Mouse (Mus musculus): Measurements from ENCODE around the gene Sap30.
"Not testable (repeated sequence)": the region's sequence is repeated elsewhere in the genome, so short reads cannot be mapped to it uniquely, and the experiment has no call there.

The Sap30 gene

DNA sequence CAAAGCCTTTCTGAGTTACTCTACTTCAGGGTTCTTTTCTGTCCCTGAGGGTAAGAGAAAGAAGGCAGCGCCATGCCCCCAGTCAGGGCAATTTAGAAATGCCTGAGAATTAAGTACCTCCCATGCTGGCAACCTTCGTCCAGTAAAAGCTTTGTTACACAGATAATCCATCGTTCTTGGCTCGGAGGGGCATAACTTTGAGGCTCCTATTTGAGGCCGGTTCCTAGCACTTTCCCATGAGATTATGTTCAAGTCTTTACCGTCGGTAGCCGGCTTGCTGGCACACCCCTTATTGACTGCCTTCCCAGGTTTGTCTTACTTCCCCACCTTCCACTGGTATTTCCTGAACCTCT is 10.8 kb upstream of the Sap30 start:
- no peak for DNase-seq (ENCODE audit: low read depth, low spot score)

DNA sequence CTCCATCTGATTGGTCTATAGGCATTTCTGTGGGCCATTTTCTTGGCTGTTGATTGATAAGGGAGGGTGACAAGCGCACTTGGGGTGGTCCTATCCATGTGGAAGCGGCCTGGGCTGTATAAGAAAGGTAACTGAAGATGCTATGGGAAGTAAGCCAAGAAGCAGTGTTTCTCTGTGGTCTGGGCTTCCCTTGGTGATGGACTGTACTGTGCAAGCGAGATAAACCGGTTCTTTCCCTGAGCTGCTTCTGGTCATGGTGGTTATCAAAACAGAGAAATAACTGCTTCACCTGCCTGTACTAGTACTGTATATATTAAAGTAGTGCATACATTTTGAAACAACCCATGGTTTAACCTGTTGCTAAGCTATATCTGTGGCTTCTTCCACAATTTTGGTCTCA is 4.2 kb upstream of the Sap30 start:
- DNase-seq (ENCODE audit: low read depth, low spot score) = no peak

DNA sequence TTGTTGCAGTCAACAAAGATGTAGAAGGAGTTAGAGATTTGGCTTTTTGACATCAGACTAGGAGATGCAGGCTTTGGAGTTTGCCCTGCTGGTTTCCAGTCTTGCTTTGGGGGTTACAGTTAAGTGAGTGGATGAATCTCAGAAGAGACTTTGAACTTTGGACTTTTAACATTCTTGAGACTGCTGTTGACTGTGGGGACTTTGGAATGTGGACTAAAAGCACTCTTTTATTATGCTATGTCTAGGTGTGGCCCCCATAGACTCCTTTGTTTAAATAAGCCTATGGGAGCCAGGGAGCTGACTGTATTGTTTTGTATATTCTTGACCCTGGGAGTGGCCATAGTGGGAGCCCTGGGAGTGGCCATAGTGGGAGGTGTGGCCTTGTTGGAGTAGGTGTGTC is 2.2 kb upstream of the Sap30 start:
- no peak for DNase-seq (ENCODE audit: low read depth, low spot score)

DNA sequence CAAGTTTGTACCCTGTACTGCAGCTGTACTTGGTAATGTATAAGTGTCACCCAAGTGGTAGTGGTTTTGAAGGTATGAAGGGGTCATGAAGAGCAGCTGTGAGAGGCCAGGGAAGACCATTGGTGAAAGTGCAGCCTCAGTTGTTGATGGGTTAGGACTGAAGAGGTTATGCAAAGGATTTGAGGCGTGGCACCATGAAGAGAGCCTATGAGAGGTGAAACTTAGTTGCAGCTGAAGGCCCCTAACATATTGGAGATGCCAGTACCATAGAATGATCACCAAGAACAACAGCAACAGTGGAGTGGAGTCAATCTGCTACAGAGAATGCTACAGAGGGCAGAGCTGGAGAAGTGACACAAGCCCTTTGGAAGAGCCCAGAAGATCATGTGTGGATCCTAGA is 1.7 kb upstream of the Sap30 start:
- DNase-seq (ENCODE audit: low read depth, low spot score) = no peak

DNA sequence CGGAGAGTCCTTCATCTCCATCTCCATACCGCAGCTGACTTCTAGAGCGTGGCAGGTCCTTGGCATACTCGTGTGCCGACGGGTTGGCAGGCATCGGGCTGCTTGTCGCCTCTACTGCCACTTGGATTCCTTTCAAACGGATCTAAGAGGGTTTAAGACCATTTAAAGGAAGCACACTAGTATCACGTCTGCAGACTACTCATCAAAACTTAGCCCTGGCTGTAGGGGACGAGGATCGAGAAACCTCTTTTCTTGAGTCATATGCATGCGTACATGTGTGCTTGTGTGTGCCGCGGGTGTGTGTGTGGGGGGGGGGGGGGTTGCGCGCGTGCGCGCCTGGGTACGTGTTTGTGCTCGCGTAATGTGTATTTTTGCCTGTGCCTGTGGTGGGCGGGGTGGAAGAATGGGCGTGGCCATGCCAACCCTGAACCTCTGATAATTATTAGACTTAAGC is 679 bp upstream of the Sap30 start:
- no peak for DNase-seq (ENCODE audit: low read depth, low spot score)

DNA sequence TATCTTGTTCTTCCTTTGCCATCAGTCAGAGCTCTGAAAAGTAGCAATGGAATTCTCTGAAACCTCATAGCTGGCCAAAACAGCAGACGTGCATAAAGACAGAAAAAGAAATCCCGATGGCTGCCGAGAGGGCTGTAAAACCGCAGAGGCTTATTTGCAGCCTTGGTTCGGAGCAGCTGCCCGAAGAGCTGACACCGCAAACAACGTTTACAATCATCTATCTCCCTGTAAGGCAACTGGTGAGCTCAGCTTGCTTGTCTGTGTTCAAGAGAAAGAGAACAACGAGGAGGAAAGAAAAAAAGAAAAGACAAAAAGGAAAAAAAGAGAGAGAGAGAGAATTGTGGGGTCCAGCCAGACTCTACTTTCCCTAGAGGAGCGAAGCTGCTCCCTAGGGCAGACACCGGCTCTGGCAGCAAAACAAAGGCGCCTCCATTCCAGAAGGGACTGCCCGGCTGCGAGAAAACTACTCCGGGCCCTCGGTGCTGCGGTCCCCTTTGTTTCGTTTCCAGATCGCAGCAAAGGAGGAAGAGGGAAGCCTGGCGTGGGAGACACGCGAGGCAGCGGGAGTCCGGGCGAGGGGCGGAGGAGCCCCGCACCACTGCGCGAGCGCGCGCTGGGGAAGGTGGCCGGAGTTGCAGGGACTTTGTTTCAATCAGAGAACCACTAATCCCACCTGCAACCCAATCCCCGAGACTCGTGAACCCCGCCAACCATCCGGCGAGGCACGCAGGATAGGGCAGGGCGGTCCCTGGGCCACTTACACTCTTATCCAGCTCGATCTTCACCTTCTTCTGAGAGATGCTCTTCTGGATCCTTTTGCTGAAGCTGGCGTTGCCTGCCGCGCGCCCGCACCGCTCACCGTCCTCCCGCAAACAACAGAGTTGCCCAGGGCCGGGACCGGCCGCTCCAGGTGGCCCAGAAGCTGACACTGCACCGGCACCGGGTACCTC is 894 bp downstream of the Sap30 start:
- no peak for DNase-seq (ENCODE audit: low read depth, low spot score)

DNA sequence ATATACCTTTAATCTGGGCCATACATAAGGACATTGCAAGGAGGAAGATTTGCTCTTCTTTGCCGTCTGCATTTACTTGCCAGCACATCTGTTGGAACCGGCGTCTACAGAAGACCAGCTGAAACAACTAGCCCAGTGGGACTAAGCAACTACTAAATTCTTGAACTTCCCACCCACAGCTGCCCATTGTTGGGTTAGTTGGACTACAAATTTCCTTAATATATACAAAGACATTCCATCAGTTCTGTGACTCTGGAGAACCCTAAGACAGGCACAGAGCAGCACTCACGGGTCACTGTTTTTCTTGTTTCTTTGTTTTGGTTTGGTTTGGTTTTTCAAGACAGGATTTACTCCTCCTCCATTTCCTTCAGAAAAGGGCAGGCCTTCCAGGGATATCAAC is 7.1 kb downstream of the Sap30 start:
- DNase-seq (ENCODE audit: low read depth, low spot score) = no peak

DNA sequence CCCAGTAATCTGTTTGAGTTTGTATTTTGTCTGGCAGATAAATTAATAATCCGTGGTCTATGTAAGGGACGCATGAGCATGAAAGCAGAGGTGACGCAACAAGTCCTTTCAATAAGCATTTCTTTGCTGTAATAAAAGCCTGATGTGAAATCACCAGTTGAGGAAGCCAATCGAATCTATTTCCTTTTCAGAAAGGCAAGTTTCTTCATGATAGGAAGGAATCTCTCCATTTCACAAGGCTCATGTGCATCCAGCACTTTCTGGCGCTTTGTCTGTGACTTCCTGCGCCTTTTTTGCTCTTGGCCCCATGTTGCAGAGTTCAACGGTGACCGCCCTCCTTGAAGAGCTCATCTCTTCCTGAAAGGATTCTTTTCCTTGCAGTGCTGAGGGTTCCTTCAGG is 8.0 kb downstream of the Sap30 start:
- no peak for DNase-seq (ENCODE audit: low read depth, low spot score)

DNA sequence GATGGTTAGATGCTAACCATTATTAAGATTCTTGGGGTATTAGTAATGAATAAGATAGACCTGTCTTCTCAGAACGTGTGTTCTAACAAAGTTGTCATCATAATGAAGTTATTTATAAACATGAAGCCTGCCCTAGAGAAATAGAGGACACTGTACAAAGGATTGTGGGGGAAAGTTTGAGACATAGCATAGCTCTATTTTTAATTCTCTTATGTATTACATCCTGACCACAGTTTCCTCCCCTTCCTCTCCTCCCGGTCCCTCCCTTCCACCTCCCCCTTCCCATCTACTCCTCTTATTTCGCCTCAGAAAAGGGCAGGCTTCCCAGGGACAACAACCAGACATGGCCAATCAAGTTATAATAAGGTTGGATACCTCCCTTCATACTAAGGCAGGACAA is 9.3 kb downstream of the Sap30 start:
- no peak for DNase-seq (ENCODE audit: low read depth, low spot score)

DNA sequence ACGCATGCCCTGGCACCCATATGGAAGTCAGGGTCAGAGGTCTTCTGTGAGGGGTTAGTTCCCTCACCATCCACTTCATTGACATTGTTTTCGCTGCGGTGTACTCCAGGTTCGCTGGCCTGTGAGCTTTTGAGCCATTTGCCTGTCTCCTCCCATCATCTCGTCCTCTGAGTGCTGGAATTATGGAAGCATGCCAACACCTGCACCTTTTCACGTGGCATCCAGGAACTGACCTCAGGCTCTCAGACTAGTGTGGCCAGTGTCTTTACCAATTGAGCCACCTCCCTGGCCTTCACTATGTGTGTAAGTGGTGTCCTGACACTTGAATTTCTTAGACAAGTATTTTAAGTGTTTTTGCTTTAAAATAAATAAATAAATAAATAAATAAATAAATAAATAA is 13.9 kb downstream of the Sap30 start:
- no peak for DNase-seq (ENCODE audit: low read depth, low spot score)

DNA sequence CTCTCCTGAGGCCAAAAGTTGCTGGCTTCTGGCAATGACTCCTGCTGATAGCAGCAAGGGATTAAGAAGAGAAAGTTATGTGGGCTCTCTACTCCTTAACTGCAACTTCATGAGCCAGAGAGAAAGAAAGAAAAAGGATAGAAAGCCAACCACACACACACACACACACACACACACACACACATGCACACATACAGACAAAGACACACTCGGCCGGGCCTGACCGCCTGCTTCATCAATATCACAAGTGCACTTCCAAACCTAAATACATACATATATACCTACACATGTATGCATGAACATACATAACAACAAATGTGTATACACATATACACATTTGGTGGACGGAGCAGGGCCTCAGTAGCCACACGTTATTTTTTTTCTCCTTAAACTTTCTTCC is 16.8 kb downstream of the Sap30 start:
- no peak for DNase-seq (ENCODE audit: low read depth, low spot score)

DNA sequence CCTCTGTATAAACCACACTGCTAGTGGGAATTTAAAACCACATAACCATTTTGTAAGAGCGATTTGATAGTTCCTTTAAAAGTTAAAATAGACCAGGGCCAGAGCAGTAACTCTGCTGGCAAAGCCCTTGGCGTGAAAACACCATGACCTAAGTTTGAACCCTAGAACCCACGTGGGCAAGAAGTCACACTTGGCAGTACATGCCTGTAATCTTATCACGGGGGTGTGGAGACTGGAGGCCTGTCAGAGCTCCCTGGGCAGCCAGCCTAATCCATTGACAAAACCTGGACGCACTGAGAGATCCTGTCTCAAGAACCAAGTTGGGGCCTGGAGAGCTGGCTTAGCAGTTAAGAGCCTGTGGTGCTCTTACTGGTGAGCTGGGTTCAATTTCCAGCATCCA is 19.0 kb downstream of the Sap30 start:
- no peak for DNase-seq (ENCODE audit: low read depth, low spot score)

DNA sequence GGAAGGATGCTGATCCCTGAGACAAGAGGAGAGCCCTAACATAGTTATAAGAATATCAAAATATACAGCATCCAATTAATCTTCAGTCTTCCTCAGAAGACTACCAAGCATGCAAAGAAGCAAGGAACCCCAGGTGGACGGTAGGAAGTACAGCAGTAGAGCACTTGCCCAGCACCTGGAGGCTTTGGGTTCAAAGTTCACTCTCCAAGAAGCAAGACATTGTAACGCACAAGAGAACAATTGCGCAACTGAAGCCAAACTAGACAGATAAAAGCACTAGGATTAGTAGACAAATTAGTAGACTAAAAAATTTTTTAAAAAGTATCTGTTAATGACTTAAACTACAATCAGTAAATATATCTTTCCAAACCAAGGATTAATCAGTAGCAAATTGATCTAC is 23.9 kb downstream of the Sap30 start:
- DNase-seq (ENCODE audit: low read depth, low spot score) = no peak

DNA sequence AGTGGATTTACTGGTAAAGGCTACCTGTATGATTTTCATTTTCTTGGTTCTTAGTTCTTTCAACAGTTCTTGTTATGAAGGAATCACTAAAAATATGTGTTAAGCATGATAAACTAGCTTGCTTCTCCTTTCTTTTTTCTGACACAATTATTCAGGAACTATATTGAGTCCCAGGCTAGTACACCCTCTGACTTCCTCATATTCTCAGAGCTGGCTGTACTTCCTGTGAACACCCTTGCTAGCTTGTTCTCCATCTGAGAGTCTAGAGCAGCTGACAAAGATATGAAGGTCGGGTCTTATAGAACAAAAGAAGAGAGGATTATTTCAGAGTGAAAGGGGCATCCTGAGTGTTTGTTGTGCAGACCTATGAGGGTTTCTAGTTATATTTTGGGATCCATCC is 24.8 kb downstream of the Sap30 start:
- DNase-seq (ENCODE audit: low read depth, low spot score) = no peak

DNA sequence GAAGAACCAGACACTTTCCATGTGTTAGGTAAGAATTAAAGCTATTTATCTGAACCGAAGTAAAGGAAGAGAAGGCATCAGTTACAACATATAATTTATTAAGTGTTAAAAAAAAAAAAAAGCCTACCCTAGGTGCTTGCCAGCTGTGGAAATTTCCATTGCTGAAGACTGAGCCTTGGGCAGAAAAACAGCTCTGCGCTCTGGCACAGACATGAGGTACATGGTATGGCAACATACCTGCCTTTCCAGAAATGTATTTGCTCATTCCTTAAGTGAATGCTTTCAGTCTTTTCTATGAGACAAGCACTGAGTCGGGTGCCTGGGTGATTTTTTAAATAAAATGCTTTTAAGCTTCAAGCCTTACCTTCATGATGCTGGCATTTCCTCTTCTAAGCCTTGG is 29.7 kb downstream of the Sap30 start:
- no peak for DNase-seq (ENCODE audit: low read depth, low spot score)

DNA sequence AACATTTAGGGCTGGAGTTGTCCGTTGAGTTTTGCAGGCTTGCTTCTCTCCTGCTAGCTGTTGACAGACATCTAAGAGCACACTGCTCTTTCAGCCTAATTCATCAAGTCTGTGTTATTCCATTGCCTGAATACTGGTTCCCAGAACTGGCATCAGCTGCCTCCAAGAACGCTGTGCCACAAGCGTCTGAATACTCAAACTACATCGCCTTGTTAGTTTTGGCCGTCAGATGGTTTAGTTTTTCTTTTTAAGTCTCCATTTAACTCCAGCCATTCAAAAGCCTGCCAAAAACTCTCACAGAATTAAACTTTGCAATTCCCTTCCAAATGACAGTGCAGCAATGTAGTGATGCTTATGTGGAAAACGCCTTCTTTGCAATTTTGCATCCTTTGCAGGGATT is 30.5 kb downstream of the Sap30 start:
- DNase-seq (ENCODE audit: low read depth, low spot score) = peak; percentile 64

DNA sequence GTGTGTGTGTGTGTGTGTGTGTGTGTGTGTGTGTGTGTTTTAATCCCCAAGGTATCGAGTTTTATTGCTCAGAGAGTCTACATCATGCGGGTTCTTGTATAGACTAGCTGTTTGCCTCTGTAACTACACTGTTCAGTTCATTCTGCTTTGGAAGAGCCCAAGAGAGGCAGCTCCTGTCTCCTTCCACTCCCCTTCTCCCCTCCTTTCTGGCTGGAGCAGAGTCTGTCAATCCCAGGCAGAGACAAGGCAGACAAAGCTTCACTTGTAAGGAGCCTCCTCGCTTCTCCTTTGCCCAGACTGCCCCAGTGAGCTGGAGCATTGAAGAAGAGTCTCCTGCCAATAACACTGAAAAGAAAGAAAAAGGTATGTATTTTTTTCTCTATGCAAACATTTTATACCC is 31.9 kb downstream of the Sap30 start, which contains the start of gene Scrg1:
Scrg1 (plus strand) TSS at position 159 of the 400 bp plus-strand sequence.
- DNase-seq (ENCODE audit: low read depth, low spot score) = no peak

DNA sequence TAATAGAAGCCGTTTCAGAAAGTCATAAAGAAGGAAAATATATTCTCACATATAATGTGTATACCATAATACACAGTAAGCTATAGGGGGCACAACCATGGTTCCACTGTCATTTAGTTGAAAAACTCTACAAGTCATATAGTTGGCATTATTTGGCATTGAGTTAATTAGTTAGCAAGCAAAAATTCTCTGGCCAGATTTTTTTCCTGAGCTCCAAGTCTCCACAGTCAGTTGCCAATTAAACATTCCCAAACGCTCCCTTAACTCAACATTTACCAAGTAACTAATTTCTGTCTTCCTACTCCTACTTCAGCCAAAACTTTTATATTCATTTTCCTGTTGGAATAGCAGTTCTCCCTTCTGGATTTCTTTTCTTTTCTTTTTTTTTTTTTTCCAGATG is 34.3 kb downstream of the Sap30 start:
- no peak for DNase-seq (ENCODE audit: low read depth, low spot score)

DNA sequence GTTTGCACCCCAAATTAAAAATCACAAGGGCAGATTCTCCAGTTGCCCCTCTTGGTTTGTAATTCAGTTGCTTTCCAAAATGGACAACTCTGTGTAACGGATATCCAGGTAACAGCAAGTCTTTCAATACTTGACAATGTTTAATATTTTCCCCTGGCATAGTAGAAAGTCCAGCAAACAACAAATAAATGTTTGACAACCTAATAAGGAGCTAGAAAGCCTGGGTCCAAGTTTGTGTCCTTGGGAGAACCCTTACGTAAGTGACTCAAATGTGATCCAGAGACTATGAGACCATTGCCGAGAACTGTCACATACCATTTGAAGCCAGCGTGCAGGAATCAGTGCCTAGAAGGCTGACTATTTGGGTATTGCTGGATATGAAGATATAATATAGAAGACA is 35.8 kb downstream of the Sap30 start:
- DNase-seq (ENCODE audit: low read depth, low spot score) = no peak

DNA sequence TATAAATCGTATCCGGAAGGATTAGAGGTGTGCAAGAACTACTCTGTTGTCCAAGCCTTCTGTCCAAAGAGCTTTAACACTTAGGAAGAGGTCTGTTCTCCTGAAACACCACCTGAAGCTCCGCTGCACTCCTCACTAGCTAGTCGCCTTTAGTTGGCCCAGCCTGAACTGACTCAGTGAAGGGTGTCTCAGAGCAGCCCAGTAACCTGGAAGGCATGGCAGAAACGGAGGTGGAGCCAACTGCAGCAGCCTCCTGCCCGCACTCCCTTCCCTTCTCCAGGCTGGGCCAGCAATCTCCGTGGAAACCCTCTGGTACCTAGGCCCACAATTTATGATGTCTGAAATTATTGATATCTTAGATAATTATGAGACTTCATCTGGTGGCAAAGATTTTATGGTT is 36.9 kb downstream of the Sap30 start:
- no peak for DNase-seq (ENCODE audit: low read depth, low spot score)

DNA sequence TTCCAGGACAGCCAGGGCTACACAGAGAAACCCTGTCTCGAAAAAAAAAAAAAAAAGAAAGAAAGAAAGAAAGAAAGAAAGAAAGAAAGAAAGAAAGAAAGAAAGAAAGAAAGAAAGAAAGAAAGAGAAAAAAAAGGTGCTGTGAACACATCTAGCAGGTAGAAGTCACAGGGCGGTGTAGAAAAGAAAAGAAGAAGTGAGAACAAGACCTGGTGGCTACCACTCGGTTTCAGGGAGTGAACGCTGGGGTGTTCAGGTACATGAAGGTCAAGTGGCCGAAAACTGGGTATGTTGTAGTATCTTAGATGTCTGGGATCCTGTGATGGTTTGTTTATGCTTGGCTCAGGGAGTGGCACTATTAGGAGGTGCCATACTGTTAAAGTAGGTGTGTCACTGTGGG is 41.8 kb downstream of the Sap30 start:
- DNase-seq (ENCODE audit: low read depth, low spot score) = not testable (repeated sequence)

DNA sequence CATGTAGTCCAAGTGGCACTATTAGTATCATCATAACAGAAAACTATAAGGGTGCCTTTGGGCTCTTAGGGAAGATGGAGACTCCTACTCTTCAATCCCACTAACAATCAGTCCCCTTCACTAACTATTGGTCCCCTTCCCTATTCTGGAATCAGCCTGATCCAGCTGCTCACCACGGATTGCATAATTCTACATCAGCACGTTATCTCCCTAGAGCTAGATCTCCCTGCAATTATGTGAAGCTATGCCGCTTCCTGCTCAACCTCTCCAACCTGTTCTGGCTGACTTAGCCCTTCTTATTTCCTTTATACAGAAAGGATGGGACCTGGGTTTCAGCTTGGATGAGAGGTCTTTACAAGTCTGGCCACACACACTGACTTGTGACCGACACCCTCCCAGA is 44.4 kb downstream of the Sap30 start:
- DNase-seq (ENCODE audit: low read depth, low spot score) = no peak

DNA sequence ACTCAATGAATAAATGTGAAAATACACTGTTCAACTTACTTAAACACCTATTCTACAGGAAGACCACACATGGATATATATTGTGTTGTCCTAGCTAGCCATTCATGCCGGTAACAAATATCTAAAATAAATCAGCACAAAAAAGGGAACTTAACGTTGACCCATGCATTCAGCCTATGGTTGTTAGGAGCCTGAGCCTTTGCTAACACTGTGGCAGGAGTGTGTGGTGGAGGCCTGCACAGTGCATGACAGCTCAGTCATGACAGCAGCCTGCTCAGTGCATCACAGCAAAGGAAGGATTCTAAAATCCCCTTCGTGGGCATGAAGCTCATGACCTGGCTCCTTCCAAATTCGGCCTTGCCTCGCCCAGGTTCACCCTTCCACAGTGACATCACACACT is 46.1 kb downstream of the Sap30 start:
- no peak for DNase-seq (ENCODE audit: low read depth, low spot score)

DNA sequence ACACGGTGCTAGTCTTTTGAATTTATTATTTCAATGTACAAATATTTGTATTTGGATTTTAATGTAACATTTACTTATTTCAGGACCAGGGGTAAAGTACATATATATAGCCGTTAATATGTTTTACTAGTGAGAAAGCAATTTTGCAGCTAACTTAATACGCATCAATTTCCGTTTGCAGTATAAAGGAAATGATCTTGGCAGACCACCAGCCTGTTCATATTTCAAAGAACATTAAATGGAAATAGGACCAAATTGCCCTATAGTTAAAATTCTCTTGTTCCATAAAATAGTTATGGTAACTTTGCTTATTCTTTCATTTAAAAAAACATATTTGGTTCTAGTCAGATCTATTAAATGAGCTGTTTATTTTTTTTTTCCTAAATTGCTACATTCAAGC is 46.5 kb downstream of the Sap30 start:
- no peak for DNase-seq (ENCODE audit: low read depth, low spot score)
